Mouse (Mus musculus): ENCODE data around the gene Mog.

Mog gene

DNA sequence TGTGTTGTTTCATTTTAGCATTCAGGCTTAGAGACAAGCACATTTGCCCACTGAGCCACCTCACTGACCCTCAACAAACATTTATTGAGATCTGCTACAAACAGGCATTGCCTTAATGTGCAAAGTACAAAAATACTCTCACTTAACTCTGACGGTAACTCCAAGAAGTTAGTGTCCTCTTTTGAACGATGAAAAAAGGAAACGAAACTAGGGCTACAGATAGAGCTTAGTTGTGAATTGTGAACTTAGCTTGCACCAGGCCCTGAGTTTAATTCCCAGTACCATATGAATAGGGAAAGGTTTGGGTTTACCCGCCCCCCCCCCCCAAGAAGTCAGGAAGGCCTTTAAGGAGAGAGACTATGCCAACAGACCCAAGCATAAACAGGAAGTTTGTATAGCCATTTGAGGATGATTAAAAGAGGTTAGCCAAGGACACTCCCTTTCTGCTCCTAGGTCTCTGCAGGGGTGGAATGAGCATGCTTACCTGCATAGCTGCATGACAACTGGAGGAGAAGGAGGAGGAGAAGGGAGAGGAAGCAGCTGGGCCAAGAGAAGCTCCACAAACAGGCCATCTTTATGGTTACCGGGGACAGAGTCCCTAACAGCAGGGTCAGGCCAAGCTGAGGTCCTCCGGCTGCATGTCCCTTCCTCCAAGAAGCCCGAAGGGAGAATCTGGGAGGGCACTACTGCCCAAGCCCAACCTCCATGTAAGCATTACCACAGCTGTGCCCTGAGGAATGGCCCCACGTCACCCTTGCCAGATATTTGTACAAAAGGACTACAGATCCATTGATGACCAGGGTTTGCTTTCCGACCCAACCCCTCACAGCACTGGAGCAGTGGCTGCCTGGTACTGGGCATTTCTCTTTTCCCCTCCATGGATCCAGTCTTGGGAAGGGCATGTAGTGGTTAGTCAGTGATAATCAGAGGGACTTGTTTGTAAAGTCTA is at the start of gene Mog:
Gene Mog, minus strand, starts transcription at position 771 of the 949 bp plus-strand sequence.
- DNase-seq (ENCODE audit: low read depth, low spot score) = no peak

DNA sequence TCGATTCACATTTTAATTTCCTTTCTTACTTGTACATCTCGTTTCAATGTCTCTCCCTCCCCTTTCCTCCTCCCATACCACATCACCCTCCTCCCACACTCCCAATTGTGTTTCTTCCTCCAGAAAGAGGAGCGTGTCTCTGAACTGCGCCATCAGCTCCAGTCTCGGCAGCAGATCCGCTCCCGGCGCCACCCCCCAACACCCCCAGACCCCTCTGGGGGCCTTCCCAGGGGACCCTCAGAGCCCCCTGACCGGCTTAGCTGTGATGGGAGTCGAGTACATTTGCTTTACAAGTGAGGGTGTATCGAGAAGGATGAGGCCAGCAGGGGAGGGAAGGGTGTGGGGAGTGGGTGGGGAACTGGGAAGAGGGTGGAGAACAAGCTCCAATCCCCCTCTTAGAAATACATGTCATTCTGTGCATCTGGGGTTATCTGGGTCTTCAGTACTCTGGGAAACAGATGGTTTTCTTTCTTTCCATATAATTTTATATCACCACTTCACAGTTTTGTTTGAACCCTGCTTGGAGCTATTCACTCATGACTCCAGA is 49.6 kb upstream of the Mog start:
- DNase-seq (ENCODE audit: low read depth, low spot score) = no peak

DNA sequence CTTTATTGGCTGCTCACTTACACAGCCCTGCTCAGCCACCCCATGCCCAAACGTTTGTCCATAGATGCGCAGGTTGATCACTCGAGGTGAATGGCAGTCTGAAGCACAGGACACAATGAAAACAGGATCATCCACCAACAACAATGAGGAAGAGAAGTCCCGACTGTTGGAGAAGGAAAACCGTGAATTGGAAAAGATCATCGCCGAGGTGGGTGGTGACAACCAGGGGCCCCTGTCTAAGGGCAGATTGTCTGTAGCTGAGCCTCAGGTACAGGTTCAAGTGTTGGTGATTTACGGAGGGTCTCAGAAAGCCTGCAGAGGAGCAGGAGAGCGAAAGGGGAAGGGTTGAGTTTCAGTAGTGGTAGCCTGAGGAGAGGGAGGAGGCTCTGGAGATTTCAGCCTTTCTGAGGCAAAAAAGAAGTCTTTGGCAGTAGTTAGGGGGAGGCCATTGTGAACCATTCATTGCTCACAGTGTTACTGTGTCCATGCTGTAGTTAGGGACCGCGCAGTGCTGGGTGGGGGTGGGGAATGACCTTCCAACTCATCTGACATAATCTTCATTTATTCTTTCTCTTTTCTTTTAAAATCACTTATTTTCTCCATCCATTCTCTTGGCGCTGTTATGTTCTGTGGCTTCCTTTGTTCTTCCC is 49.0 kb upstream of the Mog start:
- no peak for DNase-seq (ENCODE audit: low read depth, low spot score)

DNA sequence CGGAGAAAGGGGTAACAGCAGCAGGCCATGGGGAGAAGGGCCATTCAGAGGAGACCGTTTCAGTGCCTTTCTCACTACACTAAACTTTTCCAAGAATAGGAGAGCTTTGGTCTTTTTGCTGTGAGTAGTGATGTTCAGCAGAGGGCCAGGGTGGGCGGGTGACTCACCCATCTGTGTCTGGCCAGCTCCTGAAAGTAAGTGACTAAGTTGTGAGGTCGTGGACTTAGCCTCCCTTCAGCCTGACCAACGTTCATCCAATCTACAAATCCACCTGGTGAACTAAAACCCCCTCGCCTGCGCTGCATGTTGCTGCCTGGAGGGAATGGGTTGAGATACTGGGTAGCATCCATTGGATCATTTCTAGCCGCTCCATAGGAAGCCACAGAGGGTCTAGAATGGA is 46.9 kb upstream of the Mog start:
- DNase-seq (ENCODE audit: low read depth, low spot score) = no peak

DNA sequence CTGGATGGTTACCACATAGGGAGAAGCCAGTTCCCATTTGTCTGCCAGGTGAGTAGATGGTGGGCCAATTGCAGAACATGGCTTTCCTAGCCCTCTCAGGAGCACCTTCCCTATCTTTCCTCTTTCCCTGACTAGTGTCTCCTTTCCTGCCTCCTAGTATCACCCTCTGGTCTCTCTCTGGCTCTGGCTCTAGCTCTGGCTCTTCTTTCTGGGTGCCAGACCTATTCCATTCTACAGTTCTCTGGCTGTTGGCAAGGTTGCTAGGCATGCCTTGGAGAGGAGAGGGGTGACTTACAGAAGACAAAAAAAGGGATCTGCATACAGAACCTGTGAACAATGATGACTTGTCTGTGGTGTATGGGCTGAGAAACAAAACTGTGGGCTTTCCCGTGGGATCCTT is 44.7 kb upstream of the Mog start:
- DNase-seq (ENCODE audit: low read depth, low spot score) = no peak

GRCm38 (mm10) chr17:37065993-37066392 is 42.8 kb upstream of the Mog start:
- no peak for DNase-seq (ENCODE audit: low read depth, low spot score)

DNA sequence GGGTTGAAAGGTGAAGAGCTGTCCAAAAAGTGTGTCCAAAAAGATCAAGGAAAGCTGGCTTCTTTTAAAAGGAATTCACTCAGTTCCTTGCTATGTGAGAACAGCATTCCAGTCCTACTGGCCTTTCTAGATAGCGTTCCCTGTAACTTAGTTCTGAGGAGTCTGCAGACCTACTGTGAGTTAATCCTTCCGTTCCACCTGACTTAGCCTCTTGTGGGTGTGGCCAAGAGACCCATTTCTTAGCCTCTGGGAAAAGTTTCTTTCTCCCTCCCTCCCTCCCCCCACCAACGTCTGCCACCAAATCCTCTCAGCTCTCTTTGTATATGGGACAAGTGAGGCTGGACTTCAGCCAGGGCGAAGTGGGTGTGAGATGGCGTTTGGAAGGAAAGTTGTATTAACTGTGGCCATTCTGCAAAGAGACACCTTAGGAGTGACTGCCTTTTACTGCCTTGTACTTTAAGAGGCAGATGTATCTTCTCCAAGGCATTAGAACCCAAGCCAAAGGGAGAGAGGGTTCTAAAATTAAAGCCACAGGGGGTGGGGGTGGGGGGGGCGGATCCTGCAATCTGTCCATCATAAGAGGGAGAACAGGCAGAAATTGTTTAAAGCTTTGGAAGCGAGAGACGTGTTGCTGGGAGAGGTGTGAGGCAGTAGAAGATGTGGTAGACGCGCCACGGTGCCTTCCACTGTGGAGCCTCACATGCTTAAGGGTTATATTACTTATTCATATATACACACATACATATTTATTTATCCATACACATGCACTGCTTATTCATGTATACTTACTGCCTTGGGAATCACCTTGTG is 40.7 kb upstream of the Mog start:
- no peak for DNase-seq (ENCODE audit: low read depth, low spot score)

- no peak for DNase-seq (ENCODE audit: low read depth, low spot score)
These were observed 39.9 kb upstream of the Mog start for GRCm38 (mm10) chr17:37063063-37063462.

GRCm38 (mm10) chr17:37062101-37062641 is 39.0 kb upstream of the Mog start:
- no peak for DNase-seq (ENCODE audit: low read depth, low spot score)

- no peak for DNase-seq (ENCODE audit: low read depth, low spot score)
These were observed 38.2 kb upstream of the Mog start for GRCm38 (mm10) chr17:37061435-37061834.

DNA sequence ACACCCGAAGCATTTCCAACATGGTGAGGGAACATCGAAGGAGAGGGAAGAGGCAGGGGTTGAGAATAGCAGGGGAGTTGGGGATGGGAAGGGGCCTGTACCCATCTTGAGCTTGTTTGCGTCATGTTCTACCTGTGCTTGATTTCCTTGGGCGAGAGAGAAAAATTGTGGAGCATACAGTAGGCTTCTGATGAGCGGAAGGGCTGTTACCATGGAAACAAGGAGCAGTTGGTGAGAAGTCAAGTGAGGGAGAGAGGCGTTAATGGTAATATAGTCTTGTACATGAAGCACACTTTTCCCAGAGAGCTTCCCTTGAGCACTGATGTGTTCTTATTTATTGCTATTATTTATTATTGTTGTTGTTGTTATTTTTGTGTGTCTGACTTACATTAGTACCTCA is 33.8 kb upstream of the Mog start:
- DNase-seq (ENCODE audit: low read depth, low spot score) = no peak

DNA sequence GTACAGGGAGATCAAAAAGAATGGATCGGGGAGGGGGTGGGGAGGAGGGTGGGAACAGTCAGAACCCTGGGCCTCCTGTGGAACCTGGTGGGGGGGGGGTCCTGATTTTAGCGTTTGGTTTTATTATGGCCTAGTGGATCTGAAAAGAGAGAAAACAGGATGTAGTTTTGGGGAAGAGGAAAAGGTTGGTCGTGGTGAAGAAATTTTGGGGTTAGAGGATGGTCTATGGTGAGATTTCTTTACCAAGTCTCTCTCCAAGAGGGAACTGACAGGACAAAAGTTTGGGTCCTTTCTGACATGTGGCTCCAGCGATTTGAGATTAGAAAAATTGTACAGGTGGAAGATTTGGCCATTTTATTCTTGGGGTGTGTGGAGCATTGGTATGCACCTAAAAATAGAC is 28.5 kb upstream of the Mog start:
- DNase-seq (ENCODE audit: low read depth, low spot score) = no peak

DNA sequence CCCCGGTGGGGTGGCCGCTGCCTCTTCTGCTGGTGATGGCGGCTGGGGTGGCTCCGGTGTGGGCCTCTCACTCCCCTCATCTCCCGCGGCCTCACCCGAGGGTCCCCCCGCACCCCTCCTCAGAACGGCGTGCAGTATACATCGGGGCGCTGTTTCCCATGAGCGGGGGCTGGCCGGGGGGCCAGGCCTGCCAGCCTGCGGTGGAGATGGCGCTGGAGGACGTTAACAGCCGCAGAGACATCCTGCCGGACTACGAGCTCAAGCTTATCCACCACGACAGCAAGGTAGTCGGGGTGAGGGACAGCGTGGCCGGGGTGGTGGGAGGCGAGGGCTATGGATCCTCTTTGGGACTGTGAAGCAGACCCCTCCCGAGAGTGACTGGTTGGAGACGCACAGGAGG is 27.7 kb upstream of the Mog start:
- DNase-seq (ENCODE audit: low read depth, low spot score) = no peak

DNA sequence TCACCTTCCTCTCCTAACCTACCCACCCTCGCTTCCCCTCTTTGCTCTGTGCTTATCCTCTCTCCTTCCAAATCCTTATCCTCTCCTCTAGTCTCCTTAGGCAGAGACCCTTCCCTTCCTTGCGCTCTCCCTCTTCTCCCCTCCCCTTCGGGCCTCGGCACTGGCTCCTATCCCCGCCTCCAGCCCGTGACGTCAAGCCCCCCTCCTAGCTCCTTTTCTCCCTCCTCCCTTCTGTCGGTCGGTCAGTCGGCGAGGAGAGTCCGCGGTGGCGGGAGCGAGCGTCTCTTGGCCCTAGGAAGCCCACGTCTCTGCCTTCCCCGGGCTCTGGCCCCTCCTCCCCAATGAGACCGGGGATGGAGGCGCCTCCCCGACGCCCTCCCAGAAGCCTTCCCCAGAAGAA is 27.2 kb upstream of the Mog start:
- peak; percentile 76 for DNase-seq (ENCODE audit: low read depth, low spot score)

DNA sequence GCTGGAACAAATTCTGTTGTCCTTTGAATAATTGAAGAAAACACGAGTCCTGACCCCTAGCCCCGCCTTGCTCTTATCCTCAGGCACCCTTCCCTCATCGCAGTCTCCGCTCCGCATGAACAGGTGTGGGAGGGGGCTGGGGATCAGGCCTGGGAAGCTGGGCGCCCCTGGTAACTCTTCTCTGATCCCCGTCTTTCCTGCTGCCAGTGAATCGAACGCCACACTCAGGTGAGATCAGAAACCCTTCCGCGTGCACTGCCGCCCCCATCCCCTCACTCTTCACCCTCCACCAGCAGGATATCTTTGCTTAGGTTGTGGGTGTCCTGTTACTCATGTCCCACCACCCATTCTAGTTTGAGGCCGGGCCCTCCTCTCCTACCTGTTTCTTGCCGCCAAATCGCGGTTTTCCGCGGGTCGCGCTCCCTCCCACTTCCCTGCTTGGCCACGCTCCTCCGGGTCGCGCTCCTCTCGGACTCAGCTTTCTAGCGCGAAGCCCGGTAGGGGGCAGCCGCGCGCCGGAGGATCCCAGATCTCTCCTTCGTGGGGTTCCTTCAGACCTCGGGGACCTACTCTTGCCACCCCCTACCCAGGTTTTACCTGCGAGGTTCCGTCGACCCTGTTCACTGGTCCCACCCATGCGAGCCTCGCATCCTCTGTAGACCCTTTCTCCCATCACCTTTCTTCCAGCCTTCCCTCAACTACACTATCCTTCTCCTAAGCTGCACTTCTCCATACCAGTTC is 26.5 kb upstream of the Mog start:
- DNase-seq (ENCODE audit: low read depth, low spot score) = peak; percentile 52

DNA sequence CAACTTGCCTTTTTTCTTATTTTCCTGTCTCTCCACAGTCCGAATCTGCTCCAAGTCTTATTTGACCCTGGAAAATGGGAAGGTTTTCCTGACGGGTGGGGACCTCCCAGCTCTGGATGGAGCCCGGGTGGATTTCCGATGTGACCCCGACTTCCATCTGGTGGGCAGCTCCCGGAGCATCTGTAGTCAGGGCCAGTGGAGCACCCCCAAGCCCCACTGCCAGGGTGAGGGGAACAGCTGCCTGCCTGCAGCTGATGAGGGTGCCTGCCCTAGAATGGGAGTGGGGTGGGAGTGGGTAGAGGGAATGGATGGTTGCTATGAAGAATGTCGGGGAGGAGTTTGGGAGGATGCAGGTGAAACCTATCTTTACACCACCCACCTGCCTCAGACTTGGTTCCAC is 25.2 kb upstream of the Mog start:
- DNase-seq (ENCODE audit: low read depth, low spot score) = no peak

GRCm38 (mm10) chr17:37047981-37048380 is 24.8 kb upstream of the Mog start:
- no peak for DNase-seq (ENCODE audit: low read depth, low spot score)

GRCm38 (mm10) chr17:37047332-37047976 is 24.3 kb upstream of the Mog start:
- DNase-seq (ENCODE audit: low read depth, low spot score) = no peak

GRCm38 (mm10) chr17:37046312-37047112 is 23.3 kb upstream of the Mog start:
- DNase-seq (ENCODE audit: low read depth, low spot score) = peak; percentile 39

Data from forelimb bud, embryonic 11.5 days (tissue).